Mouse (Mus musculus) kidney, embryonic 16.5 days (tissue): ENCODE measurements around the gene Med16. TPM values are rescaled to one million over a fixed set of nuclear protein-coding genes. Genes with fewer than 3 reads are reported as not detected.
A peak's percentile ranks its signal among the peaks of the same experiment; 100 is the strongest.

ENCODE experiments used
- ATAC-seq: fragments of 200-750 bp; cut with Nextera tagmentation; 2 replicates; pipeline ENCODE4 v1.8.0; 2017; ENCODE audit warnings: moderate TSS enrichment; ENCODE audit not compliant: low FRiP score, low TSS enrichment
- H3K27ac ChIP-seq: fragments of 300-500 bp; sonication (generic); 2 replicates; pipeline ENCODE4 v1.5.1; 2014; ENCODE audit warnings: low read length
- H3K27me3 ChIP-seq: fragments of 300-500 bp; sonication (generic); 2 replicates; pipeline ENCODE4 v1.6.1; 2014; ENCODE audit warnings: low read length, control low read depth, mixed read lengths; ENCODE audit not compliant: insufficient read depth
- H3K36me3 ChIP-seq: fragments of 300-500 bp; sonication (generic); 2 replicates; pipeline ENCODE4 v1.6.1; 2014; ENCODE audit warnings: low read length, control low read depth, mixed read lengths; ENCODE audit not compliant: insufficient read depth
- H3K4me1 ChIP-seq: fragments of 300-500 bp; sonication (generic); 2 replicates; pipeline ENCODE4 v1.6.1; 2014; ENCODE audit warnings: low read length, control low read depth, mixed read lengths; ENCODE audit not compliant: insufficient read depth
- H3K4me2 ChIP-seq: fragments of 300-500 bp; sonication (generic); replicated peaks from 2 replicates; pipeline ENCODE4 v1.6.1; 2014; ENCODE audit warnings: low read depth, low read length
- H3K4me3 ChIP-seq: fragments of 300-500 bp; sonication (generic); 2 replicates; pipeline ENCODE4 v1.5.1; 2014; ENCODE audit warnings: mild to moderate bottlenecking, low read length
- H3K9ac ChIP-seq: fragments of 300-500 bp; sonication (generic); replicated peaks from 2 replicates; pipeline ENCODE4 v1.6.1; 2014; ENCODE audit warnings: low read length
- H3K9me3 ChIP-seq: fragments of 300-500 bp; sonication (generic); 2 replicates; pipeline ENCODE4 v1.6.1; 2016; ENCODE audit warnings: low read length, control low read depth
- WGBS: fragments of 180-500 bp; shearing (Covaris S2); extraction: QIAGEN DNeasy Blood & Tissue Kit; methylation state at CpG from one replicate; pipeline ENCODE4 v1.1.7; 2014; 5-methylcytosine and 5-hydroxymethylcytosine counted together
- polyA plus RNA-seq: library from polyadenylated mRNA; unstranded; fragments of >200 nt; fragmentation: Nextera tagmentation; extraction: Ambion mirVana; gene quantifications from 2 replicates; pipeline ENCODE4 v1.2.1, GENCODE M21; 2015

Med16 gene
- polyA plus RNA-seq, 1 experiment from 2014 or later, result 71.0 TPM

- WGBS, result 16% methylated on average over 7 of the region's 7 CpGs
- H3K4me3 ChIP-seq, result peak overlapping the region; percentile 98
These were observed 51.8 kb downstream of the Med16 start for GRCm38 (mm10) chr10:79856704-79857451.

GRCm38 (mm10) chr10:79856280-79856679 is 52.4 kb downstream of the Med16 start:
- no peak for ATAC-seq
- Histone ChIP-seq H3K27me3 (no peaks in the 10 kb centered on the region), H3K9ac (peak overlapping the region; percentile 100), H3K4me2 (peak overlapping the region; percentile 100), H3K9me3 (no peaks in the 10 kb centered on the region), H3K4me1 (peaks cover 71% of the 10 kb centered on the region), H3K36me3 (peaks cover 45% of the 10 kb centered on the region), H3K4me3 (peak overlapping the region; percentile 98), H3K27ac (peak overlapping the region; percentile 100)
- 16% methylated on average over 6 of the region's 6 CpGs for WGBS

More at GRCm38 (mm10) chr10:79856704-79857451, 51.8 kb downstream of the Med16 start:
- no peak for ATAC-seq
- Histone ChIP-seq H3K4me2 (peak overlapping the region; percentile 100), H3K4me1 (peaks cover 71% of the 10 kb centered on the region), H3K36me3 (peaks cover 50% of the 10 kb centered on the region), H3K27ac (peak overlapping the region; percentile 100), H3K9ac (peak overlapping the region; percentile 100), H3K27me3 (no peaks in the 10 kb centered on the region), H3K9me3 (no peaks in the 10 kb centered on the region)

DNA sequence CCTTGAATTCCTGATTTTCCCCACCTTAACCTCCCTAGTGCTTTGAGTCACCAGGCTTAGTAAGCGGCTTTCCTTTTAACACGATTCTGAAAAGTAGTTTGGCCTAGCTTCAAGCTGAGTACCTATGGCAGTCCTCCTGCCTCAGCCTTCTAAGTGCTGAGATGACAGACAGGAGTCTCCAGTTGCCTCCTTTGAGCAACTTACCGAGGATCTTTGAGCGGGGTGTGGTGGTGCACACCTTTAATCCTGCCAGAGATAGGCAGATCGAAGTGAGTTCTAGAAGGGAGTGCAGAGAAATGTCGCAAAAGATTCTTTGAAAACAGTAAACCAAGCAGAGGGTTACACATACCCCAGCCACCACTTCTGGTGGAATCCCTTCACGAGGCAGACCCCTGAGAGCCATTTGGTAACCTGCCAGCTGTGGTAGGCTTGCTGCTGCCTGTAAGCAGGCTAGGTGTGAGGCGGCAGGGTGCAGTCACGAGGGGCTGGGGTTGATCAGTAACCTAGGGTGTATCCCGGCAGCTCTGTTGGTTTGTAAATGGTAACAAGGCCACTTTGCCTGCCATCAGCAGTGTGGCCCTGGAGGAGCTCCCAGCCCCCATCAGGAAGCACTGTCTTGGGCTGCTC is 53.1 kb downstream of the Med16 start:
- WGBS, result under 1% methylated on average over 10 of the region's 10 CpGs
- Histone ChIP-seq H3K27me3 (no peaks in the 10 kb centered on the region), H3K27ac (peak overlapping the region; percentile 100), H3K9me3 (no peaks in the 10 kb centered on the region), H3K4me3 (peak overlapping the region; percentile 98), H3K4me2 (peak overlapping the region; percentile 100), H3K4me1 (peaks cover 66% of the 10 kb centered on the region), H3K9ac (peak overlapping the region; percentile 100), H3K36me3 (peaks cover 39% of the 10 kb centered on the region)
- no peak for ATAC-seq

- Histone ChIP-seq H3K36me3 (peaks cover 32% of the 10 kb centered on the region), H3K27me3 (no peaks in the 10 kb centered on the region), H3K4me1 (peaks cover 59% of the 10 kb centered on the region), H3K4me3 (peak overlapping the region; percentile 98), H3K9me3 (no peaks in the 10 kb centered on the region), H3K4me2 (peak overlapping the region; percentile 100), H3K9ac (peak overlapping the region; percentile 100), H3K27ac (peak overlapping the region; percentile 100)
- under 1% methylated on average over 82 of the region's 83 CpGs for WGBS
- ATAC-seq, result peak; percentile 14; the same call in 1 of the 2 replicates
These were observed 53.8 kb downstream of the Med16 start for GRCm38 (mm10) chr10:79854801-79855541.

GRCm38 (mm10) chr10:79853860-79854795 is 54.6 kb downstream of the Med16 start, which contains the start of gene Ptbp1:
Gene Ptbp1, plus strand, starts transcription at chr10:79854427.
- H3K4me1 ChIP-seq, result peaks cover 51% of the 10 kb centered on the region

DNA sequence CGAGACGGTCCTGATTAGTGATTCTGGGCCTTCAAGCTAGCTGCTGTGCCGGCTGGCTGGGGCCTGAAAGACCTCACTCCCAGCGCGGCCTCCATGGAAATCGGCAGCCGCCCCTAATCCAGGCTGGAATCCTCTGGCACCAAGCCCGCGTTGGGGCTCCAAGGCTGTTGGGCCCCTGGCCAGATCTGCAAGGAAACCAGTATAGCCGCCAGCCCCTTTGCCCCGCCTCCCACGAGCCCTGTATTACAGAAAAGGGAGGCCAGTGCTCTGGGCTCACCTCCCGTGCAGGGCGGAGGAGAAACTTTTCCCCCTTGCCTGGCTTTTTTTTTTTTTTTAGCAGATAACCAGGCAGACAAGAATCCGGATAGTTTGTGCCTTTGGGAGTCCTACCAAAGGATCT is 55.3 kb downstream of the Med16 start:
- H3K27me3 ChIP-seq, result no peaks in the 10 kb centered on the region
- H3K27ac ChIP-seq, result peak overlapping the region; percentile 100
- under 1% methylated on average over 15 of the region's 15 CpGs for WGBS
- peaks cover 17% of the 10 kb centered on the region for H3K36me3 ChIP-seq
- peaks cover 44% of the 10 kb centered on the region for H3K4me1 ChIP-seq
- ATAC-seq, result peak; percentile 64
- H3K9ac ChIP-seq, result peak overlapping the region; percentile 92
- no peaks in the 10 kb centered on the region for H3K9me3 ChIP-seq
- H3K4me2 ChIP-seq, result peak overlapping the region; percentile 82
- H3K4me3 ChIP-seq, result peak overlapping the region; percentile 98

More at GRCm38 (mm10) chr10:79853860-79854795, 54.6 kb downstream of the Med16 start, which contains the start of gene Ptbp1:
- H3K4me3 ChIP-seq, result peak within 1 kb of the TSS; percentile 98
- peak within 1 kb of the TSS; percentile 100 for H3K9ac ChIP-seq
- peak within 1 kb of the TSS; percentile 100 for H3K4me2 ChIP-seq
- H3K9me3 ChIP-seq, result no peaks in the 10 kb centered on the region
- no peaks in the 10 kb centered on the region for H3K27me3 ChIP-seq
- peak; percentile 89 for ATAC-seq
- peak within 1 kb of the TSS; percentile 100 for H3K27ac ChIP-seq
- peaks cover 23% of the 10 kb centered on the region for H3K36me3 ChIP-seq
- WGBS, result under 1% methylated on average over 75 of the region's 75 CpGs

DNA sequence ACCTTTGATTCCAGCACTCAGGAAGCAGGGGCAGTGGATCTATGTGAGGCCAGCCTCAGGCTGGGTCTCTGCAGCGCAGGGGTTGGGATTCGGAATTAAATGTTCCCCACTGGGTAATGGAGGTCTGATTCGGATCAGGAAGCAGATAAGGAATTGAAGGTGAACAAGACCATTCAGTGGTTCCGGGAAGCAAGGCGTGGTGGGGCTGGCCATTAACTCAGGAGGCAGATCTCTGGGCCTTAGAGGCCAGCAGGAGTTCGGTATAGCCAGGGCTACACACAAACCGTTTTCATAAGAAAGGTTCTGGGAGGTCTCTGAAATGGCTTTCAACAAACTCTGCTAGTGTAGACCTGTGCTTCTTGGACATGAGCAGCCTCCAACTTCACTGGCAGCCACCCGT is 55.9 kb downstream of the Med16 start:
- 20% methylated on average over 8 of the region's 8 CpGs for WGBS
- peaks cover 43% of the 10 kb centered on the region for H3K4me1 ChIP-seq
- peak overlapping the region; percentile 100 for H3K27ac ChIP-seq

DNA sequence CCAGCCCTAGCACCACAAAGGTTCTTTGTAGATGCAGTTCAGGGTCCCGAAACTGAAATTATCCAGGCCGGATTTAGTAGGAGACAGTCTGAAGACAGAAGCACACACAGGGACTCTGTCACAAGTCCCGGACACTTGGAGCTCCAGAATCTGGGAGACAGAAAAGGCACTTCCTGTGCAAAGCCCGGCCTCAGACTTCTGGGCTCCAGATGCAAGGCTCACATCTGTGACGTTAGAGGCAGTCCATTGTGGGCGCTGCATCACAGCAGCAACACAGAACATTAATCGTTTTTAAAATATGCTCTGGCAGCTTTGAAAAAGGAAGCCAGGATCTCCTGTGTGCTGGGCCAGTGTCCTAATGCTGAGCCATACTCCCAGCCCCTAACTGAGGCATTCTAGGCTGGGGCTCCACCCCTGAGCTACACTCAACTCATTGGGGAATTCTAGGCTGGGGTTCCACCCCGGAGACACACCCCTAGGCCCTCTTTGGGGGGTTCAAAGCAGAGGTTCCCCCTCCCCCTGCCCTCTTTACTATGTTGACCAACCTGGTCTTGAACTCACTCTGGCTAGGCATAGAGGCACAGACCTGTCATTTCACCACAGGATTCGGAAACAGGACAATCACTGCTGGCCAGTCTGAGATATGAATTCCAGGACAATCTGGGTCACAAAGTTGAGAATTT is 56.5 kb downstream of the Med16 start:
- Histone ChIP-seq H3K4me2 (peak overlapping the region; percentile 82), H3K9ac (peak overlapping the region; percentile 92), H3K27ac (peak overlapping the region; percentile 100), H3K36me3 (peaks cover 12% of the 10 kb centered on the region), H3K4me1 (peaks cover 43% of the 10 kb centered on the region), H3K9me3 (no peaks in the 10 kb centered on the region), H3K4me3 (peak overlapping the region; percentile 98), H3K27me3 (no peaks in the 10 kb centered on the region)
- WGBS, result 35% methylated on average over 9 of the region's 9 CpGs
- no peak for ATAC-seq

More for the DNA sequence above, 55.9 kb downstream of the Med16 start:
- H3K9me3 ChIP-seq, result no peaks in the 10 kb centered on the region
- H3K36me3 ChIP-seq, result peaks cover 17% of the 10 kb centered on the region
- H3K27me3 ChIP-seq, result no peaks in the 10 kb centered on the region
- peak overlapping the region; percentile 92 for H3K9ac ChIP-seq
- peak overlapping the region; percentile 98 for H3K4me3 ChIP-seq
- no peak for ATAC-seq
- peak overlapping the region; percentile 82 for H3K4me2 ChIP-seq
